14 mouse cellular contexts compared by ENCODE assay signal in the genomic region with DNA sequence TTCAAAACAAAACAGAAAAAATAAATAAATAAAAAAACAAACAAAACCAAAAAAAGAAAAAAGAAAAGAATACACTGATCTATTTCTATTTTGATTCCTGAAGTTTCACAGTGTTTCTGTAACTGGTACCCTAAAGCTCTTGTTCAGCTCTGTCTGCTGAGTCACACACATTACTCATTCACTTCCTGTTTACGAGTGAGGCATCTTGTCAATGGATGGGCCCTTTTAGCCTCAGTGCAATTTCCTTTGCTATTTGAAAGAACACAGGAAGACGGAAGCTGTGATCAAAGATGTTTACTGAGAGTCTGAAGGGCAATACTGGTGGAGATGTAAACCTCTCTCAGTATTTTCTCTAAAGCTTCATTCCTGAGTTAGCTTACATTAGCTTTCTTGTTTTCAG. TPM values are rescaled to one million over a fixed set of nuclear protein-coding genes. Genes with fewer than 3 reads are reported as not detected.
A peak's percentile ranks its signal among the peaks of the same experiment; 100 is the strongest.
DNase-seq lines count a peak whose midpoint lies in the region; ATAC-seq and TF ChIP-seq lines count a peak whose summit lies in the region.
"Had no signal": no experiment of that assay in that cellular context is flagged by ENCODE, and none has a peak within 500 bp of the region (broad histone marks: within the 10 kb centered on the region; RNA-seq: fewer than 3 reads in every experiment).

No protein-coding gene starts in this region.

- H3K4me1 ChIP-seq in liver, adult 2 months (ENCODE audit: control insufficient read depth, insufficient read depth, low read length), result peaks cover 3% of the 10 kb centered on the region; the same call in 1 of the 2 replicates
- no peaks in the 10 kb centered on the region for H3K4me1 ChIP-seq in G1E (ENCODE audit: insufficient read depth, low read depth, low read length)
- H3K4me1 ChIP-seq: embryonic facial prominence, embryonic 15.5 days; heart, embryonic 15.5 days had no signal

- 53% methylated on average over 2 of the region's 2 CpGs for WGBS in liver, adult 2 months

- DNase-seq in liver, adult 2 months (ENCODE audit: extremely low read depth, low read depth, low spot score), result peak; percentile 21
- DNase-seq in liver (no peak), G1E (ENCODE audit: low spot score) (no peak)
- DNase-seq in brain, embryonic 14.5 days (ENCODE audit: low read depth), result peak; percentile 6
- peak; percentile 3 to 43 for DNase-seq in natural killer cell, adult 2 months (ENCODE audit: low spot score in 2 of 2)
- DNase-seq in c-Kit-positive CD71-positive TER-119-positive erythroid progenitor cells, embryonic 14.5 days (ENCODE audit: low spot score), result no peak
- no peak for DNase-seq in right cerebral cortex, postnatal 25 days
- no peak for DNase-seq in retina, embryonic 14.5 days (ENCODE audit: low spot score)
- DNase-seq: cerebellum, adult 18-20 months; thymus, adult 18-20 months had no signal

- no peak for TF ChIP-seq POLR2A in liver, adult 2 months (IDR thresholded peaks at IDR 0.05; ENCODE audit: extremely low read depth, insufficient read depth, low read length)
- no peak for TF ChIP-seq POLR2A in brain, embryonic 14.5 days (IDR thresholded peaks at IDR 0.05; ENCODE audit: borderline replicate concordance, extremely low read depth, insufficient read depth, insufficient read length, poor library complexity, severe bottlenecking)

- no peak for TF ChIP-seq CTCF in liver, adult 2 months (IDR thresholded peaks at IDR 0.05; ENCODE audit: low read depth, low read length)
- TF ChIP-seq CTCF in G1E (IDR thresholded peaks at IDR 0.05; ENCODE audit: low read depth, low read length), result no peak
- TF ChIP-seq CTCF in brain, embryonic 14.5 days (IDR thresholded peaks at IDR 0.05; ENCODE audit: borderline replicate concordance, extremely low read depth, insufficient read depth, insufficient read length), result no peak

- no peak overlapping the region for H3K4me3 ChIP-seq in liver, adult 2 months (ENCODE audit: insufficient read depth, low read depth, low read length)
- H3K4me3 ChIP-seq in G1E (ENCODE audit: low read depth, low read length), result no peak overlapping the region
- H3K4me3 ChIP-seq: embryonic facial prominence, embryonic 15.5 days; heart, embryonic 15.5 days; megakaryocyte, embryonic 14.5 days had no signal

- no peaks in the 10 kb centered on the region for H3K79me2 ChIP-seq in liver, adult 2 months (ENCODE audit: control insufficient read depth, insufficient read depth, low read length)

- H3K9ac ChIP-seq in liver, adult 2 months (ENCODE audit: low read depth, low read length), result no peak overlapping the region
- H3K9ac ChIP-seq: embryonic facial prominence, embryonic 15.5 days; heart, embryonic 15.5 days had no signal

- H3K27me3 ChIP-seq in liver, adult 2 months (ENCODE audit: control insufficient read depth, insufficient read depth, low read length), result no peaks in the 10 kb centered on the region
- no peaks in the 10 kb centered on the region; the same call in 1 of the 2 replicates for H3K27me3 ChIP-seq in G1E (ENCODE audit: insufficient read depth, low read length)
- H3K27me3 ChIP-seq: embryonic facial prominence, embryonic 15.5 days; heart, embryonic 15.5 days; megakaryocyte, embryonic 14.5 days had no signal

- H3K9me3 ChIP-seq in G1E (replicated peaks), result no peaks in the 10 kb centered on the region
- H3K9me3 ChIP-seq: embryonic facial prominence, embryonic 15.5 days; heart, embryonic 15.5 days; megakaryocyte, embryonic 14.5 days had no signal

- peak; percentile 62 for ATAC-seq in G1E (ENCODE audit: extremely low read depth, insufficient number of reproducible peaks, low FRiP score, poor library complexity, severe bottlenecking)
- ATAC-seq: hindbrain, postnatal 0 days had no signal

- H3K27ac ChIP-seq in liver, adult 2 months (replicated peaks; ENCODE audit: insufficient read depth, low read depth, low read length), result no peak overlapping the region
- H3K27ac ChIP-seq: embryonic facial prominence, embryonic 15.5 days; heart, embryonic 15.5 days; hindbrain, postnatal 0 days had no signal

- H3K36me3 ChIP-seq in liver, adult 2 months (ENCODE audit: control insufficient read depth, insufficient read depth, low read length), result no peaks in the 10 kb centered on the region
- no peaks in the 10 kb centered on the region for H3K36me3 ChIP-seq in G1E (replicated peaks)
- H3K36me3 ChIP-seq: embryonic facial prominence, embryonic 15.5 days; heart, embryonic 15.5 days had no signal

RNA-seq across cellular contexts. Expression of gene Zwint, which starts 34.1 kb away (rescaled TPM):
- total RNA-seq in liver, adult 2 months (2014; rRNA removed), result 60.8 and 62.7 TPM in 2 replicates
- polyA plus RNA-seq in liver, adult 2 months (2012; rRNA removed), result 47.7 and 50.4 TPM in 2 replicates
- total RNA-seq in G1E (2014; fragmentation: Nextera tagmentation) (182 and 207 TPM in 2 replicates), G1E (2017) (332 and 361 TPM in 2 replicates)
- 17.1 and 23.1 TPM in 2 replicates for polyA plus RNA-seq in G1E (2012)
- polyA plus RNA-seq in brain, embryonic 14.5 days (2012; rRNA removed), result 499 and 520 TPM in 2 replicates

Comparison
In these comparisons a context has a peak if more than half of its experiments do, and no peak if none do; other contexts are left out.
1. DNase-seq: peak in liver, adult 2 months (single experiment), brain, embryonic 14.5 days (single experiment) and natural killer cell, adult 2 months (2 of 2); none in liver (single experiment), G1E (single experiment), c-Kit-positive CD71-positive TER-119-positive erythroid progenitor cells, embryonic 14.5 days (single experiment), right cerebral cortex, postnatal 25 days (single experiment) and retina, embryonic 14.5 days (single experiment).